Mouse (Mus musculus) CH12.LX (cell line): ENCODE data around the gene Ndufs1. TPM values are rescaled to one million over a fixed set of nuclear protein-coding genes. Genes with fewer than 3 reads are reported as not detected.

ENCODE experiments used
- DNase-seq: peaks from one replicate; pipeline ENCODE4 v3.0.0-alpha.2; 2013; ENCODE audit errors: extremely low read depth
- H3K27ac ChIP-seq: 2 replicates; pipeline ENCODE4 v1.5.1; 2012; ENCODE audit warnings: low read depth, mild to moderate bottlenecking, control low read depth, moderate library complexity; ENCODE audit not compliant: insufficient read depth
- H3K27me3 ChIP-seq: replicated peaks from 2 replicates; pipeline ENCODE3; 2012; ENCODE audit warnings: inconsistent platforms
- H3K36me3 ChIP-seq, 2 experiments: replicated peaks in 1 of 2; 2 replicates each; pipeline versions ENCODE3 to v1.6.1; 2012; ENCODE audit warnings: inconsistent platforms in 1 of 2, low read length in 1 of 2, mild to moderate bottlenecking in 1 of 2, mixed read lengths in 1 of 2, moderate library complexity in 1 of 2; ENCODE audit not compliant: control insufficient read depth in 1 of 2, insufficient read depth in 1 of 2
- H3K4me1 ChIP-seq, 2 experiments: 2 replicates each; pipeline ENCODE4 v1.6.1; 2012; ENCODE audit warnings: inconsistent platforms in 1 of 2, moderate library complexity in 1 of 2; ENCODE audit not compliant: insufficient read depth in 2 of 2, control insufficient read depth in 1 of 2
- H3K4me2 ChIP-seq: 2 replicates; pipeline ENCODE4 v1.6.1; 2012; ENCODE audit warnings: low read depth, mild to moderate bottlenecking, control low read depth; ENCODE audit not compliant: poor library complexity, insufficient read depth, severe bottlenecking
- H3K4me3 ChIP-seq, 3 experiments: fragments of 150-350 bp in 1 of 3; sonication (generic) in 1 of 3; replicated peaks in 1 of 3; 2 replicates each; pipeline versions ENCODE3 to v1.5.1; 2011 to 2012; ENCODE audit warnings: low read depth in 2 of 3, low read length in 2 of 3, mild to moderate bottlenecking in 2 of 3, moderate library complexity in 2 of 3, control low read depth in 1 of 3, improper control_type of control experiment in 1 of 3, inconsistent platforms in 1 of 3, mixed read lengths in 1 of 3; ENCODE audit not compliant: poor library complexity in 1 of 3
- H3K79me2 ChIP-seq: replicated peaks from 2 replicates; pipeline ENCODE4 v1.6.1; 2012; ENCODE audit warnings: mild to moderate bottlenecking, moderate library complexity; ENCODE audit not compliant: control insufficient read depth, poor library complexity, insufficient read depth, severe bottlenecking; ENCODE audit errors: extremely low read depth
- H3K9ac ChIP-seq: 2 replicates; pipeline ENCODE4 v1.6.1; 2012; ENCODE audit warnings: low read depth, mild to moderate bottlenecking, control low read depth, moderate library complexity; ENCODE audit not compliant: insufficient read depth
- H3K9me3 ChIP-seq: replicated peaks from 2 replicates; pipeline ENCODE3; 2012; ENCODE audit warnings: low read length, inconsistent platforms, mixed read lengths
- BHLHE40 ChIP-seq: IDR thresholded peaks from 2 replicates; pipeline ENCODE4 v1.6.1; 2011; ENCODE audit warnings: mild to moderate bottlenecking, low read depth, low read length, improper control_type of control experiment
- CHD1 ChIP-seq: IDR thresholded peaks from 2 replicates; pipeline ENCODE4 v1.6.1; 2012; ENCODE audit warnings: low read depth, low read length, improper control_type of control experiment, inconsistent platforms
- CHD2 ChIP-seq: IDR thresholded peaks from 2 replicates; pipeline ENCODE4 v1.6.1; 2011; ENCODE audit warnings: low read length, improper control_type of control experiment
- CTCF ChIP-seq, 2 experiments: IDR thresholded peaks in 1 of 2; conservative IDR thresholded peaks in 1 of 2; 2 replicates each; pipeline ENCODE4 v1.5.1; 2011 to 2012; ENCODE audit warnings: low read depth in 2 of 2, low read length in 2 of 2, improper control_type of control experiment in 1 of 2, inconsistent platforms in 1 of 2, mild to moderate bottlenecking in 1 of 2, moderate library complexity in 1 of 2
- E2F4 ChIP-seq: IDR thresholded peaks from 2 replicates; pipeline ENCODE4 v1.6.1; 2011; ENCODE audit warnings: low read depth, low read length, improper control_type of control experiment; ENCODE audit not compliant: insufficient replicate concordance
- ETS1 ChIP-seq: conservative IDR thresholded peaks from 2 replicates; pipeline ENCODE4 v1.6.1; 2012; ENCODE audit warnings: low read depth, mild to moderate bottlenecking, inconsistent platforms, low read length, improper control_type of control experiment, moderate library complexity
- GABPA ChIP-seq: IDR thresholded peaks from 2 replicates; pipeline ENCODE4 v1.6.1; 2012; ENCODE audit warnings: low read depth, low read length, improper control_type of control experiment, inconsistent platforms; ENCODE audit not compliant: insufficient replicate concordance
- IRF4 ChIP-seq: IDR thresholded peaks from 2 replicates; pipeline ENCODE4 v1.6.1; 2014; ENCODE audit warnings: low read depth, mild to moderate bottlenecking, inconsistent platforms, low read length, improper control_type of control experiment
- KAT2A ChIP-seq: IDR thresholded peaks from 2 replicates; pipeline ENCODE4 v1.6.1; 2012; ENCODE audit warnings: low read length, improper control_type of control experiment, inconsistent platforms; ENCODE audit not compliant: insufficient replicate concordance
- MAFK ChIP-seq: IDR thresholded peaks from 2 replicates; pipeline ENCODE4 v1.6.1; 2011; ENCODE audit warnings: low read length, improper control_type of control experiment; ENCODE audit not compliant: insufficient replicate concordance
- MAX ChIP-seq: IDR thresholded peaks from 2 replicates; pipeline ENCODE4 v1.6.1; 2011; ENCODE audit warnings: low read length, improper control_type of control experiment
- MAZ ChIP-seq: IDR thresholded peaks from 2 replicates; pipeline ENCODE4 v1.6.1; 2012; ENCODE audit warnings: low read depth, mild to moderate bottlenecking, inconsistent platforms, low read length, improper control_type of control experiment, moderate library complexity
- MXI1 ChIP-seq: IDR thresholded peaks from 2 replicates; pipeline ENCODE4 v1.6.1; 2011; ENCODE audit warnings: mild to moderate bottlenecking, low read depth, low read length, improper control_type of control experiment
- MYC ChIP-seq: IDR thresholded peaks from 2 replicates; pipeline ENCODE4 v1.6.1; 2011; ENCODE audit warnings: low read depth, mild to moderate bottlenecking, improper control_type of control experiment, low read length
- PAX5 ChIP-seq: IDR thresholded peaks from 2 replicates; pipeline ENCODE4 v1.6.1; 2012; ENCODE audit warnings: low read length, inconsistent platforms, mixed read lengths
- RAD21 ChIP-seq: IDR thresholded peaks from 2 replicates; pipeline ENCODE4 v1.6.1; 2011; ENCODE audit warnings: low read depth, mild to moderate bottlenecking, low read length, improper control_type of control experiment, moderate library complexity
- RCOR1 ChIP-seq: conservative IDR thresholded peaks from 2 replicates; pipeline ENCODE4 v1.6.1; 2012; ENCODE audit warnings: low read depth, mild to moderate bottlenecking, inconsistent platforms, low read length, improper control_type of control experiment
- SMC3 ChIP-seq: IDR thresholded peaks from 2 replicates; pipeline ENCODE4 v1.6.1; 2011; ENCODE audit warnings: low read depth, low read length, improper control_type of control experiment
- TBP ChIP-seq: conservative IDR thresholded peaks from 2 replicates; pipeline ENCODE4 v1.6.1; 2011; ENCODE audit warnings: low read depth, low read length, improper control_type of control experiment
- TCF12 ChIP-seq: IDR thresholded peaks from 2 replicates; pipeline ENCODE4 v1.6.1; 2014; ENCODE audit warnings: low read depth, mild to moderate bottlenecking, inconsistent platforms, low read length, improper control_type of control experiment
- USF1 ChIP-seq: IDR thresholded peaks from 2 replicates; pipeline ENCODE4 v1.6.1; 2014; ENCODE audit warnings: low read depth, mild to moderate bottlenecking, inconsistent platforms, low read length, improper control_type of control experiment
- USF2 ChIP-seq: conservative IDR thresholded peaks from 2 replicates; pipeline ENCODE4 v1.6.1; 2011; ENCODE audit warnings: low read depth, low read length, improper control_type of control experiment
- ZC3H11A ChIP-seq: IDR thresholded peaks from 2 replicates; pipeline ENCODE4 v1.6.1; 2012; ENCODE audit warnings: low read depth, mild to moderate bottlenecking, inconsistent platforms, low read length, improper control_type of control experiment
- ZKSCAN1 ChIP-seq: IDR thresholded peaks from 2 replicates; pipeline ENCODE4 v1.6.1; 2012; ENCODE audit warnings: low read depth, inconsistent platforms, low read length, improper control_type of control experiment, borderline replicate concordance
- ZMIZ1 ChIP-seq: IDR thresholded peaks from 2 replicates; pipeline ENCODE4 v1.6.1; 2012; ENCODE audit warnings: low read depth, mild to moderate bottlenecking, inconsistent platforms, low read length, improper control_type of control experiment
- ZNF384 ChIP-seq: IDR thresholded peaks from 2 replicates; pipeline ENCODE4 v1.6.1; 2012; ENCODE audit warnings: low read depth, low read length, improper control_type of control experiment, inconsistent platforms
- dilution Hi-C: fragments of 300-500 bp; cut with MboI; formaldehyde crosslinking; loops from 2 replicates; pipeline ENCODE4 v1.14.3; 2020; ENCODE audit warnings: low sequenced_read_pairs; ENCODE audit not compliant: extremely low pct_unique_long_range_greater_than_20kb, extremely low pct_ligation_motif_present
- in situ Hi-C: fragments of 300-500 bp; cut with MboI; formaldehyde crosslinking; loops from 3 replicates; pipeline ENCODE4 v1.14.3; 2019; ENCODE audit warnings: low sequenced_read_pairs, low pct_ligation_motif_present, low pct_unique_long_range_greater_than_20kb, mixed read lengths
- polyA plus RNA-seq: library from polyadenylated mRNA; unstranded; fragments of >175 nt; gene quantifications from 2 replicates; pipeline ENCODE4 v1.2.1, GENCODE M21; 2012; ENCODE audit warnings: low read depth; ENCODE audit not compliant: insufficient read length
- total RNA-seq, 2 experiments: library from RNA; depleted of rRNA; stranded (reverse); fragments of 300-350 nt in 1 of 2; fragments of >200 nt in 1 of 2; gene quantifications; 2 replicates each; pipeline ENCODE4 v1.2.3; 2012 to 2014

The Ndufs1 gene
- total and polyA plus RNA-seq, 3 experiments: 56.9 to 139 (median 104) TPM

DNA sequence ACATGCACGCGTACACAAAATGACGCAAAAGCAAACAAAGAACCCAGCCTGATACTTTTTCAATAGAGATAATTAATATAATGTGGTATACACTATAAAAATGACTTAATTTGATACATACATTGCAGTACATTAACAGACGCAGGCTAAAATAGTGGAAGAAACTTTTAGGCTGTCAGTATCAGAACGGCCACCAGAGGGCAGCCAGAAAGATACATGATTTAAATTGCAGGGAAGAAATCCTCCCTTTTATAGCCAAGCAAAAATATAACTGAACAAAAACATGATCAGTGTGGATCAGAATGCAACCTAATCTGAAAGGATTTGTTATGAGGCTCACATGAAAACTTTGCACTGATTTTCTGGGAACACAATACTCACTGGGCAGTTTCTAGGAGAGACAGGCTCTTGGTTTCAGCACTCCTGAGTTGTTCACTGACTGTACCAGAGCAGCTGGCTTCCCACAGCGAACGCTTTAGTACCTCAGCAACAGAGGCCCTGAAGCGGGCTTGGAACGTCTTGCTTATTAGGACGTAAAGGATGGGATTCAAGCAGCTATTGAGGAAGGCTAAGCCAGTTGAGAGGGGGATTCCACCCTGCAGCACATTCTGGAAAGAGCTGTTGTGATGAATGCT is 6.1 kb upstream of the Ndufs1 start:
- Histone ChIP-seq H3K9ac (no peak overlapping the region), H3K4me3 (no peak overlapping the region), H3K9me3 (no peaks in the 10 kb centered on the region), H3K27me3 (no peaks in the 10 kb centered on the region)
- DNase-seq: peak; percentile 45
- TF ChIP-seq MAX (no peak), TCF12 (no peak), MYC (0 out of 2 replicates have a peak, but pooled peaks have one; percentile 18), CTCF (conservative IDR thresholded peaks at IDR 0.05 in 1 of 2, IDR thresholded peaks at IDR 0.05 in 1 of 2; ENCODE audit: low read depth in 2 of 2, low read length in 2 of 2) (peak; percentile 36 to 69; a peak in 3 of 4 replicates), SMC3 (peak; percentile 46), RCOR1 (no peak), CHD2 (peak; percentile 23; the same call in 1 of the 2 replicates), RAD21 (peak; percentile 13), ZKSCAN1 (no peak), ZNF384 (no peak)
- TF ChIP-seq, all 38 proteins: peak for 5
- in situ Hi-C loops (no loop called here), dilution Hi-C loops (no loop called here)
- Histone ChIP-seq H3K4me1 (peaks cover 0 to 27% of the 10 kb centered on the region in 2 experiments; a peak in 2 of 4 replicates), H3K79me2 (peaks cover 13% of the 10 kb centered on the region), H3K27ac (no peak overlapping the region), H3K4me2 (no peak overlapping the region), H3K36me3 (peaks cover 29 to 47% of the 10 kb centered on the region in 2 experiments)

DNA sequence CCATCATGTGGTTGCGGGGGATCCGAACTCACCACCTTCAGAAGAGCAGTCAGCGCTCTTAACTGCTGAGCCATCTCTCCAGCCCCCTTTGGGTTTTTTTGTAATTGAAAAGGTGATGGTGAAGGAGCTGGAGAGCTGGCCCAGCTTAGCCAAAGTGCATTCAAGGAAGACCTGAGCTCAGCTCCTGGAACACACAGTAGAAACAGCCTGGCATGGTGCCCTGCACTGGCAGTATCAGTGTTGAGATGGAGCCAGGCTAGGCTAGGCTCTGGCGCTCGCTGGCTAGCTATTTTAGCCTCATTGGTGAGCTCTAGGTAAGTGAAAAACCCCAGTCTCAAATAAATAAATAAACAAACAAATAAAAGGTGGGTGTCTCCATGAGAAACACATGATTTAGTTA is 5.6 kb upstream of the Ndufs1 start:
- H3K36me3 ChIP-seq: peaks cover 29 to 50% of the 10 kb centered on the region in 2 experiments
- no peak overlapping the region for H3K4me2 ChIP-seq
- in situ Hi-C loops (no loop called here), dilution Hi-C loops (no loop called here)
- no peak overlapping the region for H3K27ac ChIP-seq
- no peaks in the 10 kb centered on the region for H3K27me3 ChIP-seq
- peaks cover 0 to 27% of the 10 kb centered on the region in 2 experiments; a peak in 2 of 4 replicates for H3K4me1 ChIP-seq
- TF ChIP-seq MXI1 (no peak), SMC3 (no peak), ETS1 (no peak), KAT2A (no peak), TCF12 (no peak), USF1 (no peak), MAX (no peak), ZC3H11A (no peak), GABPA (no peak), E2F4 (no peak), ZMIZ1 (no peak), PAX5 (no peak), IRF4 (no peak), BHLHE40 (no peak), USF2 (no peak), ZKSCAN1 (no peak), MAFK (no peak), CHD1 (no peak), MAZ (no peak), TBP (no peak)
- no peak overlapping the region for H3K4me3 ChIP-seq
- no peak for DNase-seq
- H3K9ac ChIP-seq: no peak overlapping the region
- no peaks in the 10 kb centered on the region for H3K9me3 ChIP-seq
- H3K79me2 ChIP-seq: peaks cover 18% of the 10 kb centered on the region
